Mouse (Mus musculus): ENCODE measurements around the gene Sez6l. TPM values are rescaled to one million over a fixed set of nuclear protein-coding genes. Genes with fewer than 3 reads are reported as not detected.

Gene Sez6l
- under 1 TPM; 0.16 to 0.24 TPM for total RNA-seq (2021)
- long read RNA-seq, experiment 1 = 0 reads
- long read RNA-seq, experiment 2 = 0 reads

DNA sequence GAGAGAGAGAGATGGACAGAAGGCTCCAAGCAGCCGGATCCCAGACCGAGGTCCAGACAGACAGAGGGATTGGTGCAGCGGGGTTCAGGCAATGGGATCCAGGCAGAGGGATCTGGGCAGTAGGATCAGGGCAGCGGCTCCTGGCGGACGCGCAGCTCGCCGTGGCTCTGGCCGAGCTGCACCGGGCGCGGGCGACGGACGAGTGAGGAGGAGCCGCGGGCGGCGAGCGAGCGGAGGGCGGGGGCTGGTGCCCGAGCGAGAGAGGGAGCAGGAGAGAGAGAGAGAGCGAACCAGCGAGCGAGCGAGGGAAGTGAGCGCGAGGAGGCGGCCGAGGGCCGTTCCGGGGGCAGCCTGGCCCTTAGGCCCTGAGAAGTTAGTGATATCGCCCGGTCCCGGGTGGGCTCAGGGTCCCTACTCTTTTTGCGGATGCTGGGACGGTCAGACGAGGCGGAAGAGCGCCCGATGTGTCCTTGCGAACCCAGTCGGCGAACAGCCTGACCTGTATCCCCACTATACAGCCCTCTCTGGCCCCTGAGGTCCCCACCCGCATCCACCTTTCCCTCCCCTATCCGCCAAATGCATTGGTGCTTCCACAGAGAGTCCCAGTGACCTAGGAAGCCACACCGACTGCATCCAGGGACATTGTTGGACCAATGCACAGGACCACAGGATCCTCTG is at the start of gene Sez6l:
Sez6l (minus strand) TSS at position 193 of the 678 bp plus-strand sequence.
- peak; percentile 48 for DNase-seq
- intact Hi-C loops (cut with DNase I; ENCODE audit: low total_unique reads) = no loop called here

GRCm38 (mm10) chr5:112625555-112626160 is 48.7 kb upstream of the Sez6l start:
- DNase-seq = no peak
- intact Hi-C loops (cut with DNase I; ENCODE audit: low total_unique reads) = no loop called here

GRCm38 (mm10) chr5:112622946-112623345 is 46.0 kb upstream of the Sez6l start:
- no peak for DNase-seq
- intact Hi-C loops (cut with DNase I; ENCODE audit: low total_unique reads) = no loop called here

DNA sequence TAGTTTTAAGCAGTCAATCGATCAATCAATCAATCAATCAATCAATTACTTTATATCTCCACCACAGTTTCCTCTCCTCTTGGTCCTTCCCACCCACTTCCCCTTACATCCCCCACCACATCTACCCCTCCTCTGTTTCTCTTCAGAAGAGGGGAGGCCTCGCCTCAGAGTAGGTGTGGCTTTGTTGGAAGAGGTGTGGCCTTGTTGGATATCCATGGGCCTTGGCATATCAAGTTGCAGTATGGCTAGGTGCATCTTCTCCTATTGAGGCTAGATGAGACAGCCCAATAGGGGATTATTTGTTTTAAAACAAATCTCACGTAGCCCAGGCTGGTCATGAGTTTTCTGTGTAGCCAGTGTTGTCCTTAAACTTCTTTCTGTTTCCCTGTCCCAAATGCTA is 43.3 kb upstream of the Sez6l start:
- no peak for DNase-seq
- intact Hi-C loops (cut with DNase I; ENCODE audit: low total_unique reads) = no loop called here

DNA sequence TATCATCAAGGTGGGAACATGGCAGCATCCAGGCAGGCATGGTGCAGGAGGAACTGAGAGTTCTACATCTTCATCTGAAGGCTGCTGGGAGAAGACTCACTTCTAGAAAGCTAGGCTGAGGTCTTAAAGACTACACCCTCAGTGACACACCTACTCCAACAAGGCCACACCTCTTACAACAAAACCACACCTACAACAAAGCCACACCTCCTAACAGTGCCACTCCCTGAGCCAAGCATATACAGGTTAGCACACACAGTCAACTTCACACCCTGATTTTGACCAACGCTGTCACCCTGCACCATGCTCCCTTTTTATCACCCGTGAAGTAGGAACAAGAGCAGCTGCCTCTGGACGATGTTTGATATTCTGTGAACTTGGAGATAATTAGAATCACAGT is 42.4 kb upstream of the Sez6l start:
- intact Hi-C loops (cut with DNase I; ENCODE audit: low total_unique reads) = no loop called here
- DNase-seq = no peak

DNA sequence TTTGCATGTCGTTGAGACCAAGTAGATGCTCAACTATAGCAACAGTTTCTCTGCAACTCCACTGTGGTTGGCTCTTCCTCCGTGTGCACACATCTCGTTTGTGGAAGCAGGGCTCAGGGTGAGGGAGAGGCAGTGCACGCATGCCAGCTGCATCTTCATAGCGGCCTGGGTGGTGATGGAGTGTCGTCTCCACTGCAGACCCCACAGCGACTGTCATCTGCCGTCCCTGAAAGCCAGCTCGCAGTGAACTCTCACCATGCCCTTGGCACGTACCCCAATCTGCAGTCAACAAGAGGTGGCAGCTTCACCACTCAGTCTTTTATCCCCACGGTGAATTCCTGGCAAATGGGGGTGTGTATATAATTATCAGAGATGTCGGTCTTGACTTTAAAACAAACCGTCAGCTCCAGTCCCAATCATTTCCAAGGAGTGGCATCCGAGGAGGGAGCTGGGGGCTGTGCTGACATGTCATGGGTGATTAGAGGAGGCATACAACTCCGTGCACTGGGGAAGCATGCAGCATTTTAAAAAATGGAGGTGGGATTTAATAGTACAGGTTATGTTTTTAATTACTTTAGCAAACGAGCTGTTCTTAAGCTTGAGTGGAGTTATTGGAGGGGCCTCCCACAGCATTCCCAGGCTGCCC is 40.7 kb upstream of the Sez6l start:
- intact Hi-C loops (cut with DNase I; ENCODE audit: low total_unique reads) = no loop called here
- no peak for DNase-seq

GRCm38 (mm10) chr5:112615946-112616617 is 39.1 kb upstream of the Sez6l start:
- DNase-seq = no peak
- intact Hi-C loops (cut with DNase I; ENCODE audit: low total_unique reads) = no loop called here

DNA sequence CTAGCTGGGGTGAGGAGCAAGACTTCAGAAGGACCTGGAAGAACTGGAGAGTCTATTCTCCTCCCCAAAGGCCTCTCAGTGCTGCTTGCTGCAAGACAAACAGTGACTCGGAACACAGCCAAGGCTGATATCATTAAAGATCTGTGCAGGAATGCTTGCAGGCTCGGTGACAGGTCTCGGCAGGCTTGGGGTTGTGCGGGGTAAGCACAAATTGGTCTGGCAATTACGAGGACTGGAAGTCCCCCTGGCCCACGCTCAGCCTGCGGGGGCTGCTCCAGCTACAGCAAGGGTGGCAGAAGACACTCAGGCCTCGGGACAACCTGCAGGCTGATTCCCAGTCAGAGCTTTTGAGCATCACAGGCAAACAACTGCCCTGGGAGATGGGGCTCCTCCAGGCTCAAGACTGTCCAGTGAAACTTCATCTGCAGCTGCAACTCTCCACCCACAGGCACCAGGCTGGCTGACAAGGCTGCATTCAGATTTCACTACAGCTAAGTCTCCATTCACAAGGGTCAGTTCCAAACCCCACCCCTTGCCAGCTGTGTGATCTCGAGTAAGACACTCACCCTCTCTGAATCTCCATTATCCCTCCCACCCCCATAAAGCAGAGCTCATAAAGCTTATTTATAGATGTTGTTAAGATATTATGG is 31.0 kb upstream of the Sez6l start:
- intact Hi-C loops (cut with DNase I; ENCODE audit: low total_unique reads) = no loop called here
- peak; percentile 43 for DNase-seq

DNA sequence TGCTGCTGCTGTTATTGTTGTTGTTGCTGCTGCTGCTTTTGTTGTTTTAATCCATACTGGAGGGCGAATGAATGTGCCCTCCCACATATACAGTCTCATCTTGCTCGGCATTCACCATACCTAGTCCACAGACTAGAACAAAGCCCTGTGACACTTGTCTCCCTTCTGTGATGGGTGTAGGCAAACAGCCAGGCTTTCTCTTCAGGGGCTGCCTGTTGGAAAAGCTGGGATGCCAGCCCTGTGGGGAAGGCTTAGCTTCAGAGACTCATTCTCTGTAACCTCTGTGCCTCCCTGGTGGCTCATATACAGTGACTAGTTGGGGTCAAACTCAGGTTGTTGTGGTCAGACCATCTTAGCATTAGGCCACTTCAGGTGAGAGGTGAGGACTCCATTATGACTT is 30.1 kb upstream of the Sez6l start:
- no peak for DNase-seq
- intact Hi-C loops (cut with DNase I; ENCODE audit: low total_unique reads) = no loop called here

GRCm38 (mm10) chr5:112605371-112605770 is 28.4 kb upstream of the Sez6l start:
- intact Hi-C loops (cut with DNase I; ENCODE audit: low total_unique reads) = no loop called here
- DNase-seq = no peak

DNA sequence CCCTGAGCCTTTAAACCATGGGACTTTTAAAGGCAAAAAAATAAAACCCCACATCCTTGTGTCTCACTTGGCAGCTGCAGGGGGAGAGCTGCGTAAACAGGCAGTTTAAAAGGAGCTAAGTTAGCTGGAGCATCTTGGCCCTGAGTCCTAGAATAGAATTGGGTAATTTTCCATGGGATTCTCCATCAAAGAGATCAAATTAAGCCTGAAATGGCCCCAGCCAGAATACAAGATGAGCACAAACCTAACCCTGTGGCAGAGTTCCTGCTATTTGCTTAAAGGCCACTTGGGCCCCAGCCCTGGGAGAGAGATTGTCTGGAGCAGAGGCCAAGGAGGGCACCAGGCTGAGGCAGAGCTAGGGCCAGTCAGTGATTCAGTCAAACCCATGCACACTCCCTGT is 27.3 kb upstream of the Sez6l start:
- DNase-seq = no peak
- intact Hi-C loops (cut with DNase I; ENCODE audit: low total_unique reads) = no loop called here

- no peak for DNase-seq
- intact Hi-C loops (cut with DNase I; ENCODE audit: low total_unique reads) = no loop called here
These were observed 26.6 kb upstream of the Sez6l start for GRCm38 (mm10) chr5:112603594-112603993.

DNA sequence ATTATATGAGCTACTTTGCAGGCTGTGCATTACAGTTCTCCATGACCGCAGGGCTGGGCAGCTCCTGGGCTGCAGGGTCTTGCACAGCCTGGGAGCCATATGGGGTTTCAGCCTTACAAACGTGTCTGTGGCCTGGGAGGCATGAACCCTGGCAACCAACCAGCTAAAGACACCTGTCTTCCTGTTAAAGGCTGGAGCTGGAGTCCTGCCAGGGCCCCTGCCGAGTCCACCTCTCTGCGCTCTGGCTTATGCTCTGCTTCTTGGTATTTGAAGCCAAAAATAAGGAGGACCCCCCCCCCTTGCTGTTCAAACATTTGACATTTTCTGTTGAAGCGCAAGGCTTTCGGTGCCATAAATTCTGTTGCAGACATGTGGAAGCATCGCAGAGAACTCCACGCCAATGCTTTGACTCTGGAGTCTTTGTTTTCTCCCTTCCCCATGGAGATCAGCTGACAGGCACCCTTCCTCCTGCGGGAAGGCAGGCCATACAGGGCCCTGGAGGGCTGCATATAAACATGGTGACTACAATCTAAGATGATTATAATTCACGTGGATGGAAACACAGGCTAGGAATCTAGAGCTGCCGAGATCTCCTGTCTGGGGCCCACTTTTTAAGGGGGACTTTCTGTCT is 23.4 kb upstream of the Sez6l start:
- DNase-seq = no peak
- intact Hi-C loops (cut with DNase I; ENCODE audit: low total_unique reads) = no loop called here

- intact Hi-C loops (cut with DNase I; ENCODE audit: low total_unique reads) = no loop called here
- DNase-seq = no peak
These were observed 22.7 kb upstream of the Sez6l start for GRCm38 (mm10) chr5:112599538-112600308.

DNA sequence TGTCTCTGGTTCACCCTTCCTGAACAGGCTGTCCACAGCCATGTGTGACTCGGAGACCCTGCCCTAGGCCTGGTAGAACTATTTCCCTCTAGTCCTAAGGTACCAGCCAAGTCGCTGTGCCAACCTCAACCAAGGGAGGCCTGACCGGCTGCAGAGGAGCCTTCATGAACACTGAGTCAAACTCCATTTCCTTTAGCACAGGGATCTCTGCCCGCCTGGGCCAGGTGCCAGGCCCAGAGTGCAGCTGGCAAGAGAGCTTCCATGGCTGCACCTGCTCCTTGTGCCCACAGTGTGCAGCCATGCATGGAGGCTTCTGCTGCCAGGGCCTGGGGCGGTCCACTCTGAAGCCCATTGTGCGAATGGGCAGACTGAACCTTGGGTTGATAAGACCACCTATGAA is 20.9 kb upstream of the Sez6l start:
- peak; percentile 41 for DNase-seq
- intact Hi-C loops (cut with DNase I; ENCODE audit: low total_unique reads) = no loop called here

GRCm38 (mm10) chr5:112597307-112597706 is 20.3 kb upstream of the Sez6l start:
- DNase-seq = no peak
- intact Hi-C loops (cut with DNase I; ENCODE audit: low total_unique reads) = no loop called here

GRCm38 (mm10) chr5:112596729-112597128 is 19.7 kb upstream of the Sez6l start:
- intact Hi-C loops (cut with DNase I; ENCODE audit: low total_unique reads) = no loop called here
- no peak for DNase-seq

DNA sequence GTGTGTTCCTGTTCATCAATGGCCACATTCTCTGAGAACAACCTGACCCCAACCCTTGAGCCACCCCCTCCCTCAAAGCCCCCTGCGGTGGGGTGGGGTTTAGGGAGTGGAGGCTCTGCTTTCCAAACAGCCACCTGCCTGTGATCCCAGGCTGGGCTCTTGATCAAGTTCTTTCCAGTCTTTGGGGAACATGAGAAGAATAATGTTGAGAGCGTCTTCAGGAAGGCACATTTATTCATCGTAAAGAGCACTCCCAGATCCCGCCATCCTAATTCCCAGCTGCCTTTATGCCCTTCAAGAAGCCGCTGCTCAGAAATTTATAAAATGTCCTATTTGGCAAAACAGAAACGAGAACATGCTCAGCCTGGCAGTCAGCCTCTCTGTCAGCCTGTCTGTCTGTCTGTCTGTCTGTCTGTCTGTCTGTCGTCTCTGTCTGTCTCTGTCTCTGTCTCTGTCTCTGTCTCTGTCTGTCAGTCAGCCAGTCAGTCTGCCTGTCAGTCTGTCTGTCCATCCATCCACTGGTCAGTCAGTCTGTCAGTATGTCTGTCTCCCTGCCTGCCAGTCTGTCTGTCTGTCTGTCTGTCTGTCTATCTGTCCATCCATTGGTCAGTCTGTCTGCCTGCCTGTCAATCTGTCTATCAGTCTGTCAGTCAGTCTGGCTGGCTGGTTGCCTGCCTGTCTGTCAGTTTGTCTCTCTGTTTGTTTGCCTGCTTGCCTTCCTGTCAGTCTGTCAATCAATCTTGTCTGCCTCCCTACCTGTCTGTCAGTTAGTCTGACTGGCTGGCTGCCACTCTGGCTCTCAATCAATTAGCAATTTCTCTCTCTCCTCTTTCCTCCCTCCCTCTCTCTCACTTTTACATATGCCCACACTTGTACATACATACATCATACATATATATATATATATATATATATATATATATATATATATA is 19.0 kb upstream of the Sez6l start:
- intact Hi-C loops (cut with DNase I; ENCODE audit: low total_unique reads) = no loop called here
- DNase-seq = no peak
